Mouse (Mus musculus) midbrain, embryonic 12.5 days (tissue): ENCODE data around the gene Gch1. TPM values are rescaled to one million over a fixed set of nuclear protein-coding genes. Genes with fewer than 3 reads are reported as not detected.
"Not testable (repeated sequence)": the region's sequence is repeated elsewhere in the genome, so short reads cannot be mapped to it uniquely, and the experiment has no call there.

Source experiments
- ATAC-seq: fragments of 200-750 bp; cut with Nextera tagmentation; 2 replicates; pipeline ENCODE4 v1.8.0; 2017; ENCODE audit warnings: low read depth, moderate TSS enrichment, moderate library complexity; ENCODE audit not compliant: low FRiP score
- H3K27ac ChIP-seq: fragments of 300-500 bp; sonication (generic); replicated peaks from 2 replicates; pipeline ENCODE4 v1.5.1; 2016; ENCODE audit warnings: mild to moderate bottlenecking
- H3K27me3 ChIP-seq: fragments of 300-500 bp; sonication (generic); 2 replicates; pipeline ENCODE4 v1.6.1; 2016; ENCODE audit warnings: mild to moderate bottlenecking
- H3K36me3 ChIP-seq: fragments of 300-500 bp; sonication (generic); 2 replicates; pipeline ENCODE4 v1.6.1; 2016
- H3K4me1 ChIP-seq: fragments of 300-500 bp; sonication (generic); 2 replicates; pipeline ENCODE4 v1.6.1; 2016
- H3K4me2 ChIP-seq: fragments of 300-500 bp; sonication (generic); replicated peaks from 2 replicates; pipeline ENCODE4 v1.6.1; 2016; ENCODE audit warnings: mild to moderate bottlenecking, moderate library complexity
- H3K4me3 ChIP-seq: fragments of 300-500 bp; sonication (generic); 2 replicates; pipeline ENCODE4 v1.5.1; 2016; ENCODE audit warnings: mild to moderate bottlenecking
- H3K9ac ChIP-seq: fragments of 300-500 bp; sonication (generic); replicated peaks from 2 replicates; pipeline ENCODE4 v1.6.1; 2016; ENCODE audit warnings: mild to moderate bottlenecking, moderate library complexity
- H3K9me3 ChIP-seq: fragments of 300-500 bp; sonication (generic); 2 replicates; pipeline ENCODE4 v1.6.1; 2016; ENCODE audit warnings: mild to moderate bottlenecking
- WGBS: fragments of 180-500 bp; shearing (Covaris S2); methylation state at CpG from one replicate; pipeline ENCODE4 v1.1.7; 2016; 5-methylcytosine and 5-hydroxymethylcytosine counted together
- polyA plus RNA-seq: library from polyadenylated mRNA; unstranded; fragments of >200 nt; fragmentation: Nextera tagmentation; extraction: Ambion mirVana; gene quantifications from 2 replicates; pipeline ENCODE4 v1.2.1, GENCODE M21; 2016

The Gch1 gene
- polyA plus RNA-seq, 1 experiment from 2014 or later = 5.0 TPM

DNA sequence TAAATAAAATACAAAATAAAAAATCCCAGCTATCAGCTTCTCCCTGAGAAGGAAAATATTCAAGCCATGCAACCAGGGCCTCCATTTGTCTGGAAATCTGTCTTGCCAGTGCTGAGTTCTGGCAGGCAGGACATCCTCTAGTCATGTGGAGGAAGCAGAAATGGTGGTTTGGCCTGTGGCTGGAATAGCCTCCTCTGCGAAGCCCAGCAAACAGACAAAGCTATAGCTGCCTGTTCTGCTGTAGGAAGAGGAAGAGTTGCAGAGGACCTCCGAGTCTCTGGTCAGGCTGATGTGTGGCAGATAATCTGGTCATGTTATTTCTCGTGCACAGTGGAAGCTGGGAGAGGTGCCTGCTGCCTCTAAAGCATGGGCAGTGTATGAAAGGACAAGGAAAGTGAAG lies 50.4 kb downstream of the Gch1 start:
- H3K27ac ChIP-seq = no peak overlapping the region
- H3K9ac ChIP-seq = no peak overlapping the region
- no peaks in the 10 kb centered on the region for H3K4me1 ChIP-seq
- no peak for ATAC-seq
- H3K9me3 ChIP-seq = no peaks in the 10 kb centered on the region
- H3K4me2 ChIP-seq = no peak overlapping the region
- H3K36me3 ChIP-seq = no peaks in the 10 kb centered on the region
- H3K4me3 ChIP-seq = no peak overlapping the region
- 86% methylated on average over 3 of the region's 3 CpGs for WGBS
- H3K27me3 ChIP-seq = no peaks in the 10 kb centered on the region

DNA sequence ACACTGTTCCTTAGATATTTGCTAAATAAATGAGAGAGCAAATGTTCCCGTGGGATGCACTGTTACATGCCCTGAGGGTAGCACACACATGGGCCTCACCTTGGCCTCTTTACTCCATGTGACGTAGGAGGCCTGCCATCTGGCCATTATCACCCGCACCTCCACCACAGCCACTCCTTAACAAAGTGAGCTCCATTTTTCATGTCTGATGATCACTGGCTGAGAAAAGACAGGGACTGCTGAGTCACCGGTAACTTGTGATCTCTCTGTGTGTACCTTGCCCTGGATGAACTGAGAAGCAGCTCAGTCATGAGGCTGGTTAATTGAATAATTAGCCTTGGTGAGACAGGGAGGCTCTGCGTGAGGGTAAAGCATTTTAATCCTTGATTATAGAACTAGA lies 52.6 kb downstream of the Gch1 start:
- Histone ChIP-seq H3K27me3 (no peaks in the 10 kb centered on the region), H3K36me3 (no peaks in the 10 kb centered on the region), H3K4me1 (no peaks in the 10 kb centered on the region), H3K9me3 (no peaks in the 10 kb centered on the region), H3K27ac (no peak overlapping the region), H3K4me3 (no peak overlapping the region), H3K4me2 (no peak overlapping the region), H3K9ac (no peak overlapping the region)
- WGBS = 81% methylated on average over 5 of the region's 5 CpGs
- ATAC-seq = no peak

DNA sequence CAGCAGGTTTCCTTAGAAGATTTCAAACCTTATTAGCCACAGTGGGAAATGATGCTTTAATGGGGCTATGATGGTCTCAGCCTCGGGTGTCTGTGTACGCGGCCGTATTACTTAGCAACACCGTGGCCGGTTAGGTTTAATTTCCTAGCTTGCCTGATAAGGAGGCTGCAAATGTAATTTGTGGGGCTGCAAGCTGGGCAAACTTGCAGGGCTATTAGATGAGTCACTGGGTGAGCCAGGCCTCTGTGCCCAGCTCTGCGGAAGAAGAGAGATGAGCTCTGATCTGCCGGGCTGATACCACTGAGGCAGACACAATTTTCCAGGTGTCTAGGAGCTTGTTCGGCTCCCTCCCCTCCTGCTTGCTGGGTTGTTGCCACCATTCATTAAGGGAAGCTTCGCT lies 55.3 kb downstream of the Gch1 start:
- Histone ChIP-seq H3K4me1 (no peaks in the 10 kb centered on the region), H3K27ac (no peak overlapping the region), H3K36me3 (no peaks in the 10 kb centered on the region), H3K9ac (no peak overlapping the region), H3K27me3 (no peaks in the 10 kb centered on the region), H3K9me3 (no peaks in the 10 kb centered on the region), H3K4me3 (no peak overlapping the region), H3K4me2 (no peak overlapping the region)
- 80% methylated on average over 10 of the region's 10 CpGs for WGBS
- no peak for ATAC-seq

DNA sequence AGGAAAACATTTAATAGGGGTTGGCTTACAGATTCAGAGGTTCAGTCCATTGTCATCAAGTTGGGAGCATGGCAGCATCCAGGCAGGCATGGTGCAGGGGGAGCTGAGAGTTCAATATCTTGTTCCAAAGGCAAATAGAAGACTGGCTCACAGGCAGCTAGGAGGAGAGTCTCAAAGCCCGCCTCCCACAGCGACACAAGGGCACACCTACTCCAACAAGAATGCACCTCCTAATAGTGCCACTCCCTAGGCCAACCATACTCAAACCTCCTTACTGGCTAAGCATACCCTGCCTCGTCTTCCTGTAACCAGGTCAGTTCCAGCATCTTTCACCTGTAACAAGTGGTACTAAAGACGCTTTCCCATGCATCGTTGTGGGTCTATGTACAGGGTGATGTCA lies 61.2 kb downstream of the Gch1 start:
- ATAC-seq = no peak
- H3K27ac ChIP-seq = no peak overlapping the region
- H3K4me2 ChIP-seq = no peak overlapping the region

DNA sequence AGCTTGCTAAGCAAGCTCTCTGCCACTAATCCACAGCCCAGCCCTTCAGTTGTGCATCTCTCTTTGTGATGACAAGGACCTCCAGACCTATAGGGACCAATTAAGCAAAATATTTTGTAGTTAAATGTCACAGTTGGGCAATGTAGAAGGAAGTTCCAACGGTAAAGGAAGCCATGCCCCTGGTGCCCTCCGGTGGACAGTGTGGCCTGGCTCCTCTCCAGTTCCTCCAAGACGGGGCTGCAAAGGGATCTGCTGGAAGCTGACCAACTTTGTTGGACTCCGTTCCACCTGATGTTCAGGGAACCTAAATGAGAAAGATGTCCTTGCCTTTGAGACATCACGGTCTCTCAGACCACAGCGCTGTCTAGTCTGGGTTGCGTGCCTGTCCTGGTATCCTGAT lies 71.7 kb downstream of the Gch1 start:
- ATAC-seq = no peak

More for the DNA sequence above, 61.2 kb downstream of the Gch1 start:
- H3K27me3 ChIP-seq = no peaks in the 10 kb centered on the region
- no peaks in the 10 kb centered on the region for H3K4me1 ChIP-seq
- no peaks in the 10 kb centered on the region for H3K9me3 ChIP-seq
- no peak overlapping the region for H3K9ac ChIP-seq
- no peak overlapping the region for H3K4me3 ChIP-seq
- no peaks in the 10 kb centered on the region for H3K36me3 ChIP-seq
- 96% methylated on average over 5 of the region's 5 CpGs for WGBS

GRCm38 (mm10) chr14:47116062-47116762 lies 73.0 kb downstream of the Gch1 start:
- Histone ChIP-seq H3K27me3 (no peaks in the 10 kb centered on the region), H3K9ac (no peak overlapping the region), H3K4me3 (no peak overlapping the region), H3K27ac (no peak overlapping the region), H3K4me2 (no peak overlapping the region), H3K36me3 (no peaks in the 10 kb centered on the region), H3K9me3 (no peaks in the 10 kb centered on the region), H3K4me1 (no peaks in the 10 kb centered on the region)
- ATAC-seq = no peak
- WGBS = 88% methylated on average over 9 of the region's 10 CpGs

More for the DNA sequence above, 71.7 kb downstream of the Gch1 start:
- Histone ChIP-seq H3K4me2 (no peak overlapping the region), H3K4me3 (no peak overlapping the region), H3K9ac (no peak overlapping the region), H3K9me3 (no peaks in the 10 kb centered on the region), H3K27me3 (no peaks in the 10 kb centered on the region), H3K4me1 (no peaks in the 10 kb centered on the region), H3K27ac (no peak overlapping the region), H3K36me3 (no peaks in the 10 kb centered on the region)
- WGBS = 85% methylated on average over 7 of the region's 7 CpGs

- Histone ChIP-seq H3K9ac (no peak overlapping the region), H3K4me3 (no peak overlapping the region), H3K4me2 (no peak overlapping the region), H3K9me3 (no peaks in the 10 kb centered on the region), H3K27ac (no peak overlapping the region), H3K4me1 (no peaks in the 10 kb centered on the region), H3K27me3 (no peaks in the 10 kb centered on the region), H3K36me3 (no peaks in the 10 kb centered on the region)
- no peak for ATAC-seq
- WGBS = 77% methylated on average over 8 of the region's 9 CpGs
These were observed 74.1 kb downstream of the Gch1 start for GRCm38 (mm10) chr14:47115154-47115553.

DNA sequence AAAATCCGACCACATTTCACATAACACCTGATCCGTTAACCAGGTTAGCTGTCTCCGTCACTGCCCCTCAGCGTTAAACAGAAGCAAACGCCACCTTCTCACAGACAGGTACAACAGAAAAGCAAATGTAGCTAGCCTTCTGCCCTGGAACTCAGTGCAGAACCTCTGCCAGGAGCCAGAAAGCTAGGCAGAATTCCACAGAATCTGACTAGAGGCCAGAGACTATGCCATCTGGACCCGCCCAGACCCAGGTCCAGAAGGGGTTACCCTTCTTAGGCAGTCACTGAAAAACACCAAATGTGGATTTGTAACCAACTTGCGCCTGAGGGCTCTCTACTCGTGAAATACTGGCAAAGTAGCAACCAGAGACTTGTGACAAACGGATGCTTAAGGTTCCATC lies 77.9 kb downstream of the Gch1 start:
- no peak for ATAC-seq
- Histone ChIP-seq H3K27ac (no peak overlapping the region), H3K36me3 (no peaks in the 10 kb centered on the region), H3K9ac (no peak overlapping the region), H3K4me2 (no peak overlapping the region), H3K9me3 (no peaks in the 10 kb centered on the region), H3K27me3 (no peaks in the 10 kb centered on the region), H3K4me3 (no peak overlapping the region), H3K4me1 (no peaks in the 10 kb centered on the region)
- 55% methylated on average over 9 of the region's 9 CpGs for WGBS

GRCm38 (mm10) chr14:47110391-47110790 lies 78.8 kb downstream of the Gch1 start:
- WGBS = 90% methylated on average over 6 of the region's 7 CpGs
- ATAC-seq = not testable (repeated sequence)

GRCm38 (mm10) chr14:47107461-47107860 lies 81.8 kb downstream of the Gch1 start:
- Histone ChIP-seq H3K36me3 (no peaks in the 10 kb centered on the region), H3K27me3 (no peaks in the 10 kb centered on the region), H3K4me1 (0 out of 2 replicates have a peak, but pooled peaks cover 3% of the 10 kb centered on the region), H3K9me3 (no peaks in the 10 kb centered on the region), H3K4me3 (no peak overlapping the region), H3K4me2 (no peak overlapping the region), H3K9ac (no peak overlapping the region), H3K27ac (no peak overlapping the region)
- no peak for ATAC-seq
- WGBS = 81% methylated on average over 3 of the region's 3 CpGs

More at GRCm38 (mm10) chr14:47110391-47110790, 78.8 kb downstream of the Gch1 start:
- not testable (repeated sequence) for H3K4me1 ChIP-seq, H3K27me3 ChIP-seq, H3K9me3 ChIP-seq, H3K27ac ChIP-seq, H3K4me2 ChIP-seq, H3K4me3 ChIP-seq, H3K9ac ChIP-seq, H3K36me3 ChIP-seq

GRCm38 (mm10) chr14:47105755-47106154 lies 83.5 kb downstream of the Gch1 start:
- H3K9ac ChIP-seq = no peak overlapping the region
- H3K4me1 ChIP-seq = 0 out of 2 replicates have a peak, but pooled peaks cover 3% of the 10 kb centered on the region
- no peak for ATAC-seq
- 97% methylated on average over 3 of the region's 3 CpGs for WGBS
- no peaks in the 10 kb centered on the region for H3K36me3 ChIP-seq
- H3K9me3 ChIP-seq = no peaks in the 10 kb centered on the region
- H3K4me3 ChIP-seq = no peak overlapping the region
- no peaks in the 10 kb centered on the region for H3K27me3 ChIP-seq
- no peak overlapping the region for H3K4me2 ChIP-seq
- no peak overlapping the region for H3K27ac ChIP-seq

DNA sequence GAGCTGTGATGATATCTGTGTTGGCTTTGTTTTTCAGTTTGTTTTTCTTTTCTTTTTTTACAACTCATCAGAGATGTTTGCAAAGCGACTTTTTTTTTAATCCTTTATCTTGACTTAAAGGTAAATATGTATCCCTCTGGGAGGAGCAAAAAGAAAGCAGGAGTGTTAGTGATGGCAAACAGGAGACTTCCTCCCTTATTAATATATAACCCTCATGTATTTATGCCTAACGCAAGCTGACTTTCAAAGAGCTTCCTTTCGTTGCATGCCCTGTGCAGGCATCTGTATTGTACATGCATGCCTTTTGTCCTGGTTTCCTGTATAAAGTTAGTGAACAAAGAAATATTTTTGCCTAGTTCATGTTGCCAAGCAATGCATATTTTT lies 84.0 kb downstream of the Gch1 start:
- Histone ChIP-seq H3K4me3 (no peak overlapping the region), H3K27me3 (no peaks in the 10 kb centered on the region), H3K4me2 (no peak overlapping the region), H3K36me3 (no peaks in the 10 kb centered on the region), H3K9me3 (no peaks in the 10 kb centered on the region), H3K4me1 (0 out of 2 replicates have a peak, but pooled peaks cover 3% of the 10 kb centered on the region), H3K27ac (no peak overlapping the region), H3K9ac (no peak overlapping the region)
- no peak for ATAC-seq
- WGBS = 83% methylated on average over 3 of the region's 3 CpGs
